Mouse (Mus musculus) left cerebral cortex, postnatal 10 days (tissue): ENCODE measurements at regions not wholly inside any gene's neighbourhood (a gene's known extent, or its start where the extent isn't known, plus 50 kb on each side); places are given as distances from the start of the nearest gene placed in this dataset.
A peak's percentile ranks its signal among the peaks of the same experiment; 100 is the strongest.
"Not testable (repeated sequence)": the region's sequence is repeated elsewhere in the genome, so short reads cannot be mapped to it uniquely, and the experiment has no call there.

Experiments
- DNase-seq, 2 experiments: peaks; one replicate each; pipeline ENCODE4 v3.0.0; 2021 to 2022; ENCODE audit warnings: low spot score in 2 of 2, mixed read lengths in 1 of 2; ENCODE audit errors: extremely low spot score in 1 of 2
- intact Hi-C: fragments of 180-260 bp; cut with DNase I; formaldehyde crosslinking; loops from one replicate; pipeline ENCODE4 v1.15.1; 2025

GRCm38 (mm10) chr6:22716864-22717557 lies 158.3 kb upstream of the Ptprz1 start:
- intact Hi-C loops = no loop called here
- DNase-seq = peak in 1 of 2 experiments; percentile 30

- intact Hi-C loops = no loop called here
- peak in 1 of 2 experiments; percentile 2 for DNase-seq
These were observed 159.0 kb upstream of the Ptprz1 start for GRCm38 (mm10) chr6:22716144-22716856.

- no peak for DNase-seq
- intact Hi-C loops = no loop called here
These were observed 177.1 kb upstream of the Ptprz1 start for GRCm38 (mm10) chr6:22698187-22698586.

- intact Hi-C loops = no loop called here
- DNase-seq = no peak
These were observed 186.6 kb upstream of the Ptprz1 start for GRCm38 (mm10) chr6:22688678-22689126.

GRCm38 (mm10) chr6:22674586-22674929 lies 200.7 kb upstream of the Ptprz1 start:
- DNase-seq = no peak
- intact Hi-C loops = no loop called here

GRCm38 (mm10) chr6:22673919-22674585 lies 201.2 kb upstream of the Ptprz1 start:
- no peak for DNase-seq

GRCm38 (mm10) chr6:22671524-22671923 lies 203.8 kb upstream of the Ptprz1 start:
- intact Hi-C loops = no loop called here
- no peak for DNase-seq

More at GRCm38 (mm10) chr6:22673919-22674585, 201.2 kb upstream of the Ptprz1 start:
- intact Hi-C loops = no loop called here

GRCm38 (mm10) chr6:22668190-22668975 lies 206.9 kb upstream of the Ptprz1 start:
- intact Hi-C loops = no loop called here
- no peak for DNase-seq

GRCm38 (mm10) chr6:22657401-22657800 lies 217.9 kb upstream of the Ptprz1 start:
- intact Hi-C loops, DNase-seq: not testable (repeated sequence)

GRCm38 (mm10) chr6:22640100-22640499 lies 235.2 kb upstream of the Ptprz1 start:
- DNase-seq = no peak
- intact Hi-C loops = no loop called here

GRCm38 (mm10) chr6:22635141-22635540 lies 240.2 kb upstream of the Ptprz1 start:
- no peak for DNase-seq
- intact Hi-C loops = no loop called here

- intact Hi-C loops = no loop called here
- no peak for DNase-seq
These were observed 240.6 kb upstream of the Ptprz1 start for GRCm38 (mm10) chr6:22634740-22635139.

- intact Hi-C loops = no loop called here
- no peak for DNase-seq
These were observed 235.5 kb upstream of the Fam3c start for GRCm38 (mm10) chr6:22591592-22591991.

GRCm38 (mm10) chr6:22584851-22585250 lies 228.8 kb upstream of the Fam3c start:
- DNase-seq = no peak
- intact Hi-C loops = no loop called here

GRCm38 (mm10) chr6:22572925-22573324 lies 216.9 kb upstream of the Fam3c start:
- intact Hi-C loops = no loop called here
- DNase-seq = no peak

- intact Hi-C loops = no loop called here
- DNase-seq = no peak
These were observed 211.8 kb upstream of the Fam3c start for GRCm38 (mm10) chr6:22567891-22568290.

GRCm38 (mm10) chr6:22548296-22549245 lies 192.5 kb upstream of the Fam3c start:
- DNase-seq = no peak

GRCm38 (mm10) chr6:22541603-22542002 lies 185.6 kb upstream of the Fam3c start:
- intact Hi-C loops = no loop called here
- DNase-seq = no peak

More at GRCm38 (mm10) chr6:22548296-22549245, 192.5 kb upstream of the Fam3c start:
- intact Hi-C loops = no loop called here
